Mouse (Mus musculus) adrenal gland, adult 10 weeks (tissue): ENCODE data around the gene Tgfbr1. TPM values are rescaled to one million over a fixed set of nuclear protein-coding genes. Genes with fewer than 3 reads are reported as not detected.

Source experiments
- polyA plus RNA-seq: library from polyadenylated mRNA; stranded (reverse); fragments of 350-450 nt; fragmentation: Illumina TruSeq; extraction: RNeasy Lipid Tissue Mini Kit (QIAGEN cat#74804); gene quantifications from one replicate; pipeline ENCODE4 v1.2.3, GENCODE M21; 2014; ENCODE audit warnings: low read depth, low replicate concordance

The Tgfbr1 gene
- polyA plus RNA-seq: 115 TPM

DNA sequence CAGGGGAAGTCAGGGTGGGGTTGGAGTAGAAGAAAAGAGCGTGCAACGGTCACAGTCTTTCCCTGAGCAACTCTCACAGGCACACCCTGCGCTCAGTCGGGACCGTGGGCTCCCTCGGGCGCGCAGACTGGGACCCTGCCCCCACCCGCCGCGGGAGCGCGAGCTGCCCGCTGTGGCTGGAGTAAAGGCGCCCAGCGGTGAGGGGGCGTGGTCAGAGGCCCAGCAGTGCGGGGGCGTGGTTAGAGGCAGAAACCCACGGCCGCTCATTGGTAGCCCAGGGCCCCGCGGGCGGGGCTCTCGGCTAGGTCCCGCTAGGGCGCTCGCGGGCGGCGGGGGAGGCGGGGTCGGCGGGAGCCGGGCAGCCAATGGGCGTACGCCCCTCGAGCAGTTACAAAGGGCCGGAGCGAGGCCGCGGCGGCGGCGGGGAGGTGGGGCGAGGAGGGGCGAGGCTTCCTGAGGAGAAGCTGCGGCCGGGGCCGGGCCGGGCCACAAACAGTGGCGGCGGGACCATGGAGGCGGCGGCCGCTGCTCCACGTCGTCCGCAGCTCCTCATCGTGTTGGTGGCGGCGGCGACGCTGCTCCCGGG is at the start of gene Tgfbr1:
TSS of gene Tgfbr1 (plus strand) at position 420 of the 586 bp plus-strand sequence.

Other genes starting within 250 kb of the Tgfbr1 start
- gene Col15a1, start 145.1 kb upstream of the Tgfbr1 start, polyA plus RNA-seq: 24.1 TPM
- gene Alg2, start 121.1 kb downstream of the Tgfbr1 start, polyA plus RNA-seq: 217 TPM
- gene Sec61b, start 121.4 kb downstream of the Tgfbr1 start, polyA plus RNA-seq: 224 TPM